Comparison of ENCODE assay signal across 11 mouse cellular contexts in genomic region chr13:41079859-41080258, GRCm38 (mm10). TPM values are rescaled to one million over a fixed set of nuclear protein-coding genes. Genes with fewer than 3 reads are reported as not detected.
DNase-seq lines count a peak whose midpoint lies in the region; ATAC-seq and TF ChIP-seq lines count a peak whose summit lies in the region.
"Had no signal": no experiment of that assay in that cellular context is flagged by ENCODE, and none has a peak within 500 bp of the region (broad histone marks: within the 10 kb centered on the region; RNA-seq: fewer than 3 reads in every experiment).

No protein-coding gene starts in this region.

- ATAC-seq in heart, postnatal 0 days (ENCODE audit: insufficient read depth, low read depth) = no peak
- 0 out of 2 replicates have a peak, but pooled peaks have one; percentile 20 for ATAC-seq in granulocyte monocyte progenitor cell, adult 5-6 weeks (replicated peaks; ENCODE audit: poor library complexity, severe bottlenecking)
- no peak for ATAC-seq in midbrain, embryonic 13.5 days
- no peak for ATAC-seq in CD4-positive, CD25-positive, alpha-beta regulatory T cell, adult 4 months

- TF ChIP-seq EP300 in heart, postnatal 0 days (IDR thresholded peaks at IDR 0.05; ENCODE audit: low read depth) = no peak

- peaks cover 4% of the 10 kb centered on the region; the same call in 1 of the 2 replicates for H3K4me1 ChIP-seq in heart, postnatal 0 days (ENCODE audit: control insufficient read depth, insufficient read depth)
- 0 out of 2 replicates have a peak, but pooled peaks cover 1% of the 10 kb centered on the region for H3K4me1 ChIP-seq in cortical plate, adult 2 months (ENCODE audit: control insufficient read depth, insufficient read depth, low read length)
- H3K4me1 ChIP-seq in midbrain, embryonic 13.5 days (replicated peaks) = peaks cover 16% of the 10 kb centered on the region

- no peaks in the 10 kb centered on the region for H3K36me3 ChIP-seq in heart, postnatal 0 days (replicated peaks; ENCODE audit: control insufficient read depth, insufficient read depth, low read length)
- no peaks in the 10 kb centered on the region for H3K36me3 ChIP-seq in midbrain, embryonic 13.5 days

- peak overlapping the region; percentile 61; the same call in 1 of the 2 replicates for H3K4me2 ChIP-seq in heart, postnatal 0 days (ENCODE audit: low read depth, low read length)
- peak overlapping the region; percentile 74 for H3K4me2 ChIP-seq in midbrain, embryonic 13.5 days (replicated peaks)

- no peaks in the 10 kb centered on the region for H3K9me3 ChIP-seq in heart, postnatal 0 days (replicated peaks; ENCODE audit: control insufficient read depth, low read length)
- H3K9me3 ChIP-seq in midbrain, embryonic 13.5 days = no peaks in the 10 kb centered on the region

- TF ChIP-seq POLR2A in cortical plate, adult 2 months (IDR thresholded peaks at IDR 0.05; ENCODE audit: extremely low read depth, insufficient read depth, low read length) = no peak

- 56% methylated on average over 5 of the region's 5 CpGs for WGBS in heart, postnatal 0 days
- 50% methylated on average over 5 of the region's 5 CpGs for WGBS in midbrain, embryonic 13.5 days

- no peak for TF ChIP-seq CTCF in heart, postnatal 0 days (IDR thresholded peaks at IDR 0.05; ENCODE audit: low read depth)
- TF ChIP-seq CTCF in cortical plate, adult 2 months (IDR thresholded peaks at IDR 0.05; ENCODE audit: extremely low read depth, insufficient read depth, low read length) = no peak

- no peak overlapping the region for H3K27ac ChIP-seq in heart, postnatal 0 days (ENCODE audit: low read depth)
- no peak overlapping the region for H3K27ac ChIP-seq in cortical plate, adult 2 months (ENCODE audit: insufficient read depth, low read length)
- H3K27ac ChIP-seq in midbrain, embryonic 13.5 days = no peak overlapping the region

- no peak overlapping the region for H3K9ac ChIP-seq in heart, postnatal 0 days (replicated peaks; ENCODE audit: low read depth, low read length)
- no peak overlapping the region for H3K9ac ChIP-seq in midbrain, embryonic 13.5 days (replicated peaks)

- H3K27me3 ChIP-seq in heart, postnatal 0 days (ENCODE audit: control insufficient read depth, insufficient read depth, low read length) = peaks cover 30% of the 10 kb centered on the region
- H3K27me3 ChIP-seq in midbrain, embryonic 13.5 days = peaks cover 40% of the 10 kb centered on the region

- peak overlapping the region; percentile 41; the same call in 1 of the 2 replicates for H3K4me3 ChIP-seq in heart, postnatal 0 days (ENCODE audit: low read depth, low read length)
- peak overlapping the region; percentile 38; the same call in 1 of the 2 replicates for H3K4me3 ChIP-seq in cortical plate, adult 2 months (ENCODE audit: insufficient read depth, low read length)
- no peak overlapping the region for H3K4me3 ChIP-seq in midbrain, embryonic 13.5 days (replicated peaks)

- no peak for DNase-seq in heart, postnatal 0 days (ENCODE audit: low spot score)
- no peak for DNase-seq in heart, postnatal 4 days
- DNase-seq in adrenal gland, adult (ENCODE audit: inconsistent age in 2 of 2, low spot score in 1 of 2) = no peak
- no peak for DNase-seq in lung, postnatal 10 days

RNA-seq across cellular contexts. Expression of gene Mak, which starts 0.4 kb away (rescaled TPM):
- not detected in 2 replicates for total RNA-seq in heart, postnatal 0 days (2014; rRNA removed; ENCODE audit: low replicate concordance)
- 0.05 and 0.14 TPM in 2 replicates for polyA plus RNA-seq in heart, postnatal 0 days (2015; fragmentation: Nextera tagmentation; extraction: Ambion mirVana)
- not detected for total RNA-seq in heart, postnatal 4 days (2021)
- 3.3 and 4.1 TPM in 2 replicates for polyA plus RNA-seq in cortical plate, adult 2 months (2012; rRNA removed)
- total RNA-seq in granulocyte monocyte progenitor cell, adult 5-6 weeks (2014; fragmentation: Nextera tagmentation) = not detected in 2 replicates
- not detected in 2 replicates for total RNA-seq in granulocyte monocyte progenitor cell, adult 5-6 weeks (2017)
- 0.73 and 0.79 TPM in 2 replicates for polyA plus RNA-seq in midbrain, embryonic 13.5 days (2015; fragmentation: Nextera tagmentation; extraction: Ambion mirVana)
- polyA plus RNA-seq in CD4-positive, CD25-positive, alpha-beta regulatory T cell, adult 4 months (2017; shearing (Covaris generic)) = under 1 TPM in 1 of 2 experiments, not detected in 1; 0.07 TPM
- total RNA-seq: hematopoietic stem cell, adult 5-6 weeks had no signal

RNA-seq across cellular contexts. Expression of gene Gcm2, which starts 31.0 kb away (rescaled TPM):
- not detected in 2 replicates for total RNA-seq in heart, postnatal 0 days (2014; rRNA removed; ENCODE audit: low replicate concordance)
- polyA plus RNA-seq in heart, postnatal 0 days (2015; fragmentation: Nextera tagmentation; extraction: Ambion mirVana) = not detected in 2 replicates
- total RNA-seq in heart, postnatal 4 days (2021) = not detected
- not detected in 2 replicates for polyA plus RNA-seq in cortical plate, adult 2 months (2012; rRNA removed)
- total RNA-seq in granulocyte monocyte progenitor cell, adult 5-6 weeks (2014; fragmentation: Nextera tagmentation) = not detected in 2 replicates
- not detected in 2 replicates for total RNA-seq in granulocyte monocyte progenitor cell, adult 5-6 weeks (2017)
- polyA plus RNA-seq in midbrain, embryonic 13.5 days (2015; fragmentation: Nextera tagmentation; extraction: Ambion mirVana) = not detected in 2 replicates
- under 1 TPM; 0.37 to 0.69 TPM for polyA plus RNA-seq in CD4-positive, CD25-positive, alpha-beta regulatory T cell, adult 4 months (2017; shearing (Covaris generic))
- total RNA-seq: hematopoietic stem cell, adult 5-6 weeks; layer of hippocampus, postnatal 36 days had no signal

RNA-seq across cellular contexts. Expression of gene Sycp2l, which starts 34.2 kb away (rescaled TPM):
- not detected in 2 replicates for total RNA-seq in heart, postnatal 0 days (2014; rRNA removed; ENCODE audit: low replicate concordance)
- polyA plus RNA-seq in heart, postnatal 0 days (2015; fragmentation: Nextera tagmentation; extraction: Ambion mirVana) = not detected in 2 replicates
- total RNA-seq in heart, postnatal 4 days (2021) = not detected
- polyA plus RNA-seq in cortical plate, adult 2 months (2012; rRNA removed) = 0.06 and 0.54 TPM in 2 replicates
- total RNA-seq in granulocyte monocyte progenitor cell, adult 5-6 weeks (2014; fragmentation: Nextera tagmentation) = not detected in 2 replicates
- total RNA-seq in granulocyte monocyte progenitor cell, adult 5-6 weeks (2017) = not detected in 2 replicates
- polyA plus RNA-seq in midbrain, embryonic 13.5 days (2015; fragmentation: Nextera tagmentation; extraction: Ambion mirVana) = not detected in 2 replicates
- polyA plus RNA-seq in CD4-positive, CD25-positive, alpha-beta regulatory T cell, adult 4 months (2017; shearing (Covaris generic)) = not detected
- total RNA-seq: hematopoietic stem cell, adult 5-6 weeks; layer of hippocampus, postnatal 36 days; megakaryocyte, adult 5-6 weeks had no signal
